Comparison of ENCODE assay signal across 8 mouse cellular contexts in the genomic region with DNA sequence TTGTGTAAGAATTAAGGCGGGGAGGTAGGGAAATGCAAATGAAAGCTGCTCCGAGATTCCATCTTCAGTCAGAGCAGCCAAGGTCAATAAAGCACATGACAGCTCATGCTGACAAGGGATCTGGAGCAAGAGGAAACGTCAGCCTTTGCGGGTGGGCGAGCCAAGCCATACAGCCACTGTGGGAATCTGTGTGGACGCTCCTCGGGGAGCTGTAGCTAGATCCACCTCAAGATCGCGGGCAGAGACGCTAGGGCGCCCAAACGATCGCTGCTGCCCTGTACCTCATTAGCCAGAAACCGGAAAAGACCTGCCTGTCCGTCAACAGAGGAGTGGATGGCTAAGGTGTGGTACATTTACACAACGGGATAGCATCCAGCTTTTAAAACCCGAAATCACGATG. TPM values are rescaled to one million over a fixed set of nuclear protein-coding genes. Genes with fewer than 3 reads are reported as not detected.
DNase-seq lines count a peak whose midpoint lies in the region; ATAC-seq and TF ChIP-seq lines count a peak whose summit lies in the region.

No protein-coding gene starts in this region.

- no peak for TF ChIP-seq POLR2A in heart, adult 2 months (IDR thresholded peaks at IDR 0.05; ENCODE audit: insufficient read depth, low read depth, low read length)

- H3K4me2 ChIP-seq in embryonic facial prominence, embryonic 12.5 days (replicated peaks), result peak overlapping the region; percentile 53
- H3K4me2 ChIP-seq in hindbrain, embryonic 15.5 days, result peak overlapping the region; percentile 69
- H3K4me2 ChIP-seq in liver, embryonic 14.5 days (ENCODE audit: low read depth), result peak overlapping the region; percentile 35
- peak overlapping the region; percentile 53 for H3K4me2 ChIP-seq in stomach, postnatal 0 days (replicated peaks; ENCODE audit: low read depth)

- peak overlapping the region; percentile 61 for H3K27ac ChIP-seq in heart, adult 2 months
- H3K27ac ChIP-seq in embryonic facial prominence, embryonic 12.5 days, result no peak overlapping the region
- no peak overlapping the region for H3K27ac ChIP-seq in hindbrain, embryonic 15.5 days (replicated peaks)
- H3K27ac ChIP-seq in liver, embryonic 14.5 days, result no peak overlapping the region
- H3K27ac ChIP-seq in stomach, postnatal 0 days (replicated peaks), result no peak overlapping the region

- H3K9ac ChIP-seq in heart, adult 2 months (ENCODE audit: low read depth, low read length), result peak overlapping the region; percentile 17
- H3K9ac ChIP-seq in embryonic facial prominence, embryonic 12.5 days, result no peak overlapping the region
- H3K9ac ChIP-seq in hindbrain, embryonic 15.5 days, result peak overlapping the region; percentile 48
- no peak overlapping the region for H3K9ac ChIP-seq in liver, embryonic 14.5 days (replicated peaks)
- peak overlapping the region; percentile 35; the same call in 1 of the 2 replicates for H3K9ac ChIP-seq in stomach, postnatal 0 days (ENCODE audit: low read length)

- no peaks in the 10 kb centered on the region for H3K9me3 ChIP-seq in embryonic facial prominence, embryonic 12.5 days
- no peaks in the 10 kb centered on the region for H3K9me3 ChIP-seq in hindbrain, embryonic 15.5 days
- H3K9me3 ChIP-seq in liver, embryonic 14.5 days (ENCODE audit: control insufficient read depth, low read length), result no peaks in the 10 kb centered on the region
- no peaks in the 10 kb centered on the region for H3K9me3 ChIP-seq in stomach, postnatal 0 days (ENCODE audit: control insufficient read depth, low read length)

- no peak for TF ChIP-seq EP300 in heart, adult 2 months (IDR thresholded peaks at IDR 0.05; ENCODE audit: insufficient read depth, low read depth, low read length)
- no peak for TF ChIP-seq EP300 in liver, embryonic 14.5 days (IDR thresholded peaks at IDR 0.05; ENCODE audit: low read depth)
- TF ChIP-seq EP300 in stomach, postnatal 0 days (optimal IDR thresholded peaks at IDR 0.05), result no peak

- ATAC-seq in embryonic facial prominence, embryonic 12.5 days (ENCODE audit: insufficient number of reproducible peaks, insufficient read depth, low FRiP score, low TSS enrichment), result no peak
- ATAC-seq in hindbrain, embryonic 15.5 days (ENCODE audit: low FRiP score, low read depth), result no peak
- ATAC-seq in liver, embryonic 14.5 days (ENCODE audit: insufficient read depth), result no peak
- ATAC-seq in stomach, postnatal 0 days (ENCODE audit: low FRiP score, low TSS enrichment), result peak; percentile 48; the same call in 1 of the 2 replicates

- no peak for DNase-seq in heart, adult 2 months
- DNase-seq in heart, postnatal 14 days, result no peak
- DNase-seq in liver, embryonic 14.5 days (ENCODE audit: low read depth in 3 of 3, low spot score in 3 of 3), result no peak
- no peak for DNase-seq in stomach, postnatal 0 days (ENCODE audit: low spot score)
- DNase-seq in left cerebral cortex, postnatal 36 days (ENCODE audit: low spot score in 2 of 2), result no peak
- no peak for DNase-seq in lung, postnatal 36 days

- no peaks in the 10 kb centered on the region for H3K27me3 ChIP-seq in heart, adult 2 months (ENCODE audit: control insufficient read depth, insufficient read depth, low read length)
- 0 out of 2 replicates have a peak, but pooled peaks cover 5% of the 10 kb centered on the region for H3K27me3 ChIP-seq in embryonic facial prominence, embryonic 12.5 days
- H3K27me3 ChIP-seq in hindbrain, embryonic 15.5 days, result 0 out of 2 replicates have a peak, but pooled peaks cover 7% of the 10 kb centered on the region
- peaks cover 9% of the 10 kb centered on the region for H3K27me3 ChIP-seq in liver, embryonic 14.5 days (ENCODE audit: control insufficient read depth, insufficient read depth, low read length)
- no peaks in the 10 kb centered on the region for H3K27me3 ChIP-seq in stomach, postnatal 0 days (ENCODE audit: control insufficient read depth, insufficient read depth, low read length)

- intact Hi-C loops in heart, adult 2 months (cut with DNase I), result no loop called here
- intact Hi-C loops in heart, postnatal 14 days (cut with DNase I), result loop anchor here (10.0 kb wide), 1 partner anchor 221 kb away; a partner anchor contains a TSS
- intact Hi-C loops in left cerebral cortex, postnatal 36 days (cut with DNase I), result no loop called here

- no peaks in the 10 kb centered on the region for H3K79me2 ChIP-seq in heart, adult 2 months (replicated peaks; ENCODE audit: control insufficient read depth, insufficient read depth, low read length)

- H3K4me1 ChIP-seq in heart, adult 2 months (ENCODE audit: control insufficient read depth, insufficient read depth, low read length), result peaks cover 8% of the 10 kb centered on the region
- H3K4me1 ChIP-seq in embryonic facial prominence, embryonic 12.5 days, result peaks cover 17% of the 10 kb centered on the region
- peaks cover 23% of the 10 kb centered on the region for H3K4me1 ChIP-seq in hindbrain, embryonic 15.5 days (replicated peaks)
- H3K4me1 ChIP-seq in liver, embryonic 14.5 days (replicated peaks; ENCODE audit: control insufficient read depth in 2 of 2, insufficient read depth in 2 of 2, low read length in 1 of 2), result peaks cover 6 to 10% of the 10 kb centered on the region in 2 experiments
- H3K4me1 ChIP-seq in stomach, postnatal 0 days (replicated peaks; ENCODE audit: control insufficient read depth, insufficient read depth), result 0 out of 2 replicates have a peak, but pooled peaks cover 2% of the 10 kb centered on the region

- H3K4me3 ChIP-seq in heart, adult 2 months, result peak overlapping the region; percentile 34
- H3K4me3 ChIP-seq in embryonic facial prominence, embryonic 12.5 days, result peak overlapping the region; percentile 25
- H3K4me3 ChIP-seq in hindbrain, embryonic 15.5 days, result peak overlapping the region; percentile 32
- H3K4me3 ChIP-seq in liver, embryonic 14.5 days (ENCODE audit: insufficient read depth in 1 of 2, low read depth in 2 of 2, low read length in 2 of 2), result no peak overlapping the region
- H3K4me3 ChIP-seq in stomach, postnatal 0 days (ENCODE audit: low read depth, low read length), result peak overlapping the region; percentile 27

- H3K36me3 ChIP-seq in heart, adult 2 months (ENCODE audit: control insufficient read depth, insufficient read depth, low read length), result no peaks in the 10 kb centered on the region
- H3K36me3 ChIP-seq in embryonic facial prominence, embryonic 12.5 days, result no peaks in the 10 kb centered on the region
- no peaks in the 10 kb centered on the region for H3K36me3 ChIP-seq in hindbrain, embryonic 15.5 days
- H3K36me3 ChIP-seq in liver, embryonic 14.5 days (replicated peaks; ENCODE audit: control insufficient read depth, insufficient read depth, low read depth), result no peaks in the 10 kb centered on the region
- no peaks in the 10 kb centered on the region for H3K36me3 ChIP-seq in stomach, postnatal 0 days (ENCODE audit: control insufficient read depth, insufficient read depth, low read length)

- TF ChIP-seq CTCF in heart, adult 2 months (IDR thresholded peaks at IDR 0.05), result no peak
- no peak for TF ChIP-seq CTCF in liver, embryonic 14.5 days (IDR thresholded peaks at IDR 0.05; ENCODE audit: low read depth)
- TF ChIP-seq CTCF in stomach, postnatal 0 days (IDR thresholded peaks at IDR 0.05; ENCODE audit: low read depth), result no peak

- 2% methylated on average over 18 of the region's 18 CpGs for WGBS in heart, adult 2 months
- 1% methylated on average over 18 of the region's 18 CpGs for WGBS in embryonic facial prominence, embryonic 12.5 days
- WGBS in hindbrain, embryonic 15.5 days, result under 1% methylated on average over 18 of the region's 18 CpGs
- 4% methylated on average over 18 of the region's 18 CpGs for WGBS in liver, embryonic 14.5 days (ENCODE audit: insufficient replicate concordance)
- WGBS in stomach, postnatal 0 days, result 6% methylated on average over 18 of the region's 18 CpGs

RNA-seq across cellular contexts. Expression of a gene that starts 7.4 kb away (rescaled TPM):
- 1 to 10 TPM; 9.1 to 9.8 TPM for total RNA-seq in heart, adult 2 months (2021)
- 5.7 and 7.4 TPM in 2 replicates for polyA plus RNA-seq in heart, adult 2 months (2012; rRNA removed)
- 1 to 10 TPM; 9.6 to 9.9 TPM for total RNA-seq in heart, postnatal 14 days (2021)
- polyA plus RNA-seq in embryonic facial prominence, embryonic 12.5 days (2016; fragmentation: Nextera tagmentation; extraction: Ambion mirVana), result 2.3 and 2.8 TPM in 2 replicates
- polyA plus RNA-seq in hindbrain, embryonic 15.5 days (2015; fragmentation: Nextera tagmentation; extraction: Ambion mirVana), result 1.9 and 2.3 TPM in 2 replicates
- 1.0 and 1.4 TPM in 2 replicates for polyA plus RNA-seq in liver, embryonic 14.5 days (2012; rRNA removed)
- polyA plus RNA-seq in liver, embryonic 14.5 days (2014; fragmentation: Nextera tagmentation; extraction: Ambion mirVana), result 1.9 and 2.3 TPM in 2 replicates
- polyA plus RNA-seq in stomach, postnatal 0 days (2015; fragmentation: Nextera tagmentation; extraction: Ambion mirVana), result 1.9 and 2.6 TPM in 2 replicates
- 10 to 100 TPM in 1 of 2 experiments, 1 to 10 TPM in 1; 8.4 to 13.6 TPM for total RNA-seq in left cerebral cortex, postnatal 36 days (2021)

Comparison
In these comparisons a context has a peak if more than half of its experiments do, and no peak if none do; other contexts are left out.
1. H3K4me3 ChIP-seq: peak in heart, adult 2 months (single experiment), embryonic facial prominence, embryonic 12.5 days (single experiment), hindbrain, embryonic 15.5 days (single experiment) and stomach, postnatal 0 days (single experiment); none in liver, embryonic 14.5 days (0 of 2).
2. H3K9ac ChIP-seq: peak in heart, adult 2 months (single experiment), hindbrain, embryonic 15.5 days (single experiment) and stomach, postnatal 0 days (single experiment); none in embryonic facial prominence, embryonic 12.5 days (single experiment) and liver, embryonic 14.5 days (single experiment).
3. Peak in every context shown above with its lines, with median percentiles within 50 percentile points of each other: H3K4me2 ChIP-seq.